Mouse (Mus musculus) midbrain, embryonic 11.5 days (tissue): ENCODE results near the gene Doc2b. TPM values are rescaled to one million over a fixed set of nuclear protein-coding genes. Genes with fewer than 3 reads are reported as not detected.

ENCODE experiments used
- ATAC-seq: fragments of 200-750 bp; cut with Nextera tagmentation; 2 replicates; pipeline ENCODE4 v1.8.0; 2017; ENCODE audit warnings: moderate TSS enrichment, moderate library complexity; ENCODE audit not compliant: low FRiP score
- DNase-seq: peaks from one replicate; pipeline ENCODE4 v3.0.0; 2015; ENCODE audit warnings: low spot score; ENCODE audit errors: missing footprints
- H3K27ac ChIP-seq: fragments of 300-500 bp; sonication (generic); 2 replicates; pipeline ENCODE4 v1.5.1; 2014; ENCODE audit warnings: low read depth, low read length
- H3K27me3 ChIP-seq: fragments of 300-500 bp; sonication (generic); 2 replicates; pipeline ENCODE4 v1.6.1; 2014; ENCODE audit warnings: mild to moderate bottlenecking, low read length, moderate library complexity, mixed read lengths; ENCODE audit not compliant: control insufficient read depth, insufficient read depth
- H3K36me3 ChIP-seq: fragments of 300-500 bp; sonication (generic); 2 replicates; pipeline ENCODE4 v1.6.1; 2014; ENCODE audit warnings: mild to moderate bottlenecking, low read length, moderate library complexity, mixed read lengths; ENCODE audit not compliant: control insufficient read depth, insufficient read depth
- H3K4me1 ChIP-seq: fragments of 300-500 bp; sonication (generic); 2 replicates; pipeline ENCODE4 v1.6.1; 2014; ENCODE audit warnings: low read length; ENCODE audit not compliant: control insufficient read depth, insufficient read depth
- H3K4me2 ChIP-seq: fragments of 300-500 bp; sonication (generic); 2 replicates; pipeline ENCODE4 v1.6.1; 2014; ENCODE audit warnings: mild to moderate bottlenecking, moderate library complexity
- H3K4me3 ChIP-seq: fragments of 300-500 bp; sonication (generic); 2 replicates; pipeline ENCODE4 v1.5.1; 2014; ENCODE audit warnings: low read depth, low read length
- H3K9ac ChIP-seq: fragments of 300-500 bp; sonication (generic); 2 replicates; pipeline ENCODE4 v1.6.1; 2014; ENCODE audit warnings: low read length
- H3K9me3 ChIP-seq: fragments of 300-500 bp; sonication (generic); 2 replicates; pipeline ENCODE4 v1.6.1; 2016; ENCODE audit warnings: low read length; ENCODE audit not compliant: control insufficient read depth
- WGBS: fragments of 180-500 bp; shearing (Covaris S2); extraction: QIAGEN DNeasy Blood & Tissue Kit; methylation state at CpG from one replicate; pipeline ENCODE4 v1.1.7; 2014; 5-methylcytosine and 5-hydroxymethylcytosine counted together
- polyA plus RNA-seq: library from polyadenylated mRNA; unstranded; fragments of >200 nt; fragmentation: Nextera tagmentation; extraction: Ambion mirVana; gene quantifications from 2 replicates; pipeline ENCODE4 v1.2.1, GENCODE M21; 2014

The Doc2b gene
- polyA plus RNA-seq, 1 experiment from 2014 or later: 0.68 TPM

GRCm38 (mm10) chr11:75756687-75757086, 39.2 kb downstream of the Doc2b start:
- WGBS: 93% methylated on average over 8 of the region's 8 CpGs
- H3K9me3 ChIP-seq: no peaks in the 10 kb centered on the region
- DNase-seq (no peak), ATAC-seq (no peak)
- H3K9ac ChIP-seq: no peak overlapping the region
- no peaks in the 10 kb centered on the region for H3K27me3 ChIP-seq
- H3K4me3 ChIP-seq: no peak overlapping the region
- H3K4me1 ChIP-seq: no peaks in the 10 kb centered on the region
- peaks cover 12% of the 10 kb centered on the region for H3K36me3 ChIP-seq
- no peak overlapping the region for H3K4me2 ChIP-seq
- H3K27ac ChIP-seq: no peak overlapping the region

GRCm38 (mm10) chr11:75751082-75751481, 44.8 kb downstream of the Doc2b start:
- Histone ChIP-seq H3K9me3 (no peaks in the 10 kb centered on the region), H3K27me3 (no peaks in the 10 kb centered on the region), H3K27ac (no peak overlapping the region), H3K4me1 (peaks cover 5% of the 10 kb centered on the region; the same call in 1 of the 2 replicates), H3K4me2 (no peak overlapping the region), H3K4me3 (no peak overlapping the region), H3K9ac (no peak overlapping the region), H3K36me3 (peaks cover 3% of the 10 kb centered on the region)
- DNase-seq: no peak
- 92% methylated on average over 4 of the region's 4 CpGs for WGBS
- ATAC-seq: no peak

GRCm38 (mm10) chr11:75750537-75750936, 45.3 kb downstream of the Doc2b start:
- Histone ChIP-seq H3K4me2 (no peak overlapping the region), H3K36me3 (peaks cover 3% of the 10 kb centered on the region; the same call in 1 of the 2 replicates), H3K27me3 (no peaks in the 10 kb centered on the region), H3K27ac (no peak overlapping the region), H3K4me1 (peaks cover 5% of the 10 kb centered on the region; the same call in 1 of the 2 replicates), H3K4me3 (no peak overlapping the region), H3K9me3 (no peaks in the 10 kb centered on the region), H3K9ac (no peak overlapping the region)
- DNase-seq: no peak
- 90% methylated on average over 1 of the region's 1 CpGs for WGBS
- no peak for ATAC-seq

- no peaks in the 10 kb centered on the region for H3K27me3 ChIP-seq
- no peak overlapping the region for H3K4me2 ChIP-seq
- H3K36me3 ChIP-seq: peaks cover 6% of the 10 kb centered on the region; the same call in 1 of the 2 replicates
- ATAC-seq: no peak
- no peak for DNase-seq
- no peak overlapping the region for H3K27ac ChIP-seq
- H3K9me3 ChIP-seq: no peaks in the 10 kb centered on the region
- no peak overlapping the region for H3K9ac ChIP-seq
- WGBS: 92% methylated on average over 3 of the region's 3 CpGs
- no peak overlapping the region for H3K4me3 ChIP-seq
- peaks cover 6% of the 10 kb centered on the region; the same call in 1 of the 2 replicates for H3K4me1 ChIP-seq
Observed at GRCm38 (mm10) chr11:75744761-75745160, 51.1 kb downstream of the Doc2b start.

- Histone ChIP-seq H3K4me3 (no peak overlapping the region), H3K9ac (no peak overlapping the region), H3K27ac (no peak overlapping the region), H3K9me3 (no peaks in the 10 kb centered on the region), H3K4me2 (no peak overlapping the region), H3K4me1 (peaks cover 7% of the 10 kb centered on the region), H3K27me3 (no peaks in the 10 kb centered on the region), H3K36me3 (peaks cover 9% of the 10 kb centered on the region)
- no peak for DNase-seq
- ATAC-seq: no peak
- 93% methylated on average over 3 of the region's 3 CpGs for WGBS
Observed at GRCm38 (mm10) chr11:75741615-75742014, 54.2 kb downstream of the Doc2b start.

- Histone ChIP-seq H3K9ac (no peak overlapping the region), H3K9me3 (no peaks in the 10 kb centered on the region), H3K27ac (no peak overlapping the region), H3K36me3 (peaks cover 9% of the 10 kb centered on the region), H3K4me1 (peaks cover 16% of the 10 kb centered on the region), H3K4me3 (no peak overlapping the region), H3K4me2 (no peak overlapping the region), H3K27me3 (no peaks in the 10 kb centered on the region)
- ATAC-seq (no peak), DNase-seq (no peak)
- WGBS: 92% methylated on average over 3 of the region's 3 CpGs
Observed at GRCm38 (mm10) chr11:75740204-75740603, 55.6 kb downstream of the Doc2b start.

GRCm38 (mm10) chr11:75738477-75738821, 57.4 kb downstream of the Doc2b start:
- no peak overlapping the region for H3K4me3 ChIP-seq
- peaks cover 9% of the 10 kb centered on the region for H3K36me3 ChIP-seq
- ATAC-seq: no peak
- H3K9me3 ChIP-seq: no peaks in the 10 kb centered on the region
- no peak overlapping the region for H3K4me2 ChIP-seq
- no peak overlapping the region for H3K27ac ChIP-seq
- no peaks in the 10 kb centered on the region for H3K27me3 ChIP-seq
- H3K9ac ChIP-seq: no peak overlapping the region
- H3K4me1 ChIP-seq: peaks cover 23% of the 10 kb centered on the region
- 96% methylated on average over 7 of the region's 7 CpGs for WGBS
- no peak for DNase-seq

- Histone ChIP-seq H3K27me3 (no peaks in the 10 kb centered on the region), H3K9ac (no peak overlapping the region), H3K4me2 (no peak overlapping the region), H3K9me3 (no peaks in the 10 kb centered on the region), H3K4me1 (peaks cover 23% of the 10 kb centered on the region), H3K27ac (no peak overlapping the region), H3K4me3 (no peak overlapping the region), H3K36me3 (peaks cover 9% of the 10 kb centered on the region)
- ATAC-seq (no peak), DNase-seq (no peak)
- WGBS: 85% methylated on average over 2 of the region's 2 CpGs
Observed at GRCm38 (mm10) chr11:75737806-75738476, 57.9 kb downstream of the Doc2b start.

GRCm38 (mm10) chr11:75736978-75737377, 58.9 kb downstream of the Doc2b start:
- Histone ChIP-seq H3K4me3 (no peak overlapping the region), H3K9ac (no peak overlapping the region), H3K27ac (no peak overlapping the region), H3K4me2 (peak overlapping the region; percentile 3; the same call in 1 of the 2 replicates), H3K9me3 (no peaks in the 10 kb centered on the region), H3K27me3 (no peaks in the 10 kb centered on the region), H3K4me1 (peaks cover 27% of the 10 kb centered on the region), H3K36me3 (peaks cover 6% of the 10 kb centered on the region)
- ATAC-seq: no peak
- DNase-seq: no peak
- WGBS: 82% methylated on average over 3 of the region's 3 CpGs
